Mouse (Mus musculus) c-Kit-positive CD71-positive TER-119-negative erythroid progenitor cells, embryonic 14.5 days (primary cell): ENCODE data around the gene Agbl4.

Experiments used
- DNase-seq: peaks from one replicate; pipeline ENCODE4 v3.0.0-alpha.2; 2013; ENCODE audit warnings: low read depth

Agbl4 gene

DNA sequence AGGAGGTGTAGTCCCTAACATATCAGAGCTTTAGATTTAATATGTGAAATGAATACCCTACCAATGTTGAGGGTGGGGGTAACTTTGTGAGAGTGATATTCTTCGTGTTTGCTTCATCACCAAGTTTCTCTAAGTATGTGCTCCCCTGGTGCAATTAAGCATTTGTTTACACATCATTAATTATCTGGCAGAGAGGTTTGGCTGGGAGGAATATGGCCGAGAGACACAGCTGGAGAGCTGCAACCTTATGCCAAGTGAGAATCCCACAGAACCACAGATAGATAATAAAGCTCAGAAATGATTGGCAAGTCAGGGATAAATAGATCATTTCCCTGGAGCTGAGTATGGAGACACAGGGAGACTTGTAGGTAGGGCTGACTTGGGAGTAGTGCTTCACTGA, 1003.2 kb downstream of the Agbl4 start:
- DNase-seq, result no peak

DNA sequence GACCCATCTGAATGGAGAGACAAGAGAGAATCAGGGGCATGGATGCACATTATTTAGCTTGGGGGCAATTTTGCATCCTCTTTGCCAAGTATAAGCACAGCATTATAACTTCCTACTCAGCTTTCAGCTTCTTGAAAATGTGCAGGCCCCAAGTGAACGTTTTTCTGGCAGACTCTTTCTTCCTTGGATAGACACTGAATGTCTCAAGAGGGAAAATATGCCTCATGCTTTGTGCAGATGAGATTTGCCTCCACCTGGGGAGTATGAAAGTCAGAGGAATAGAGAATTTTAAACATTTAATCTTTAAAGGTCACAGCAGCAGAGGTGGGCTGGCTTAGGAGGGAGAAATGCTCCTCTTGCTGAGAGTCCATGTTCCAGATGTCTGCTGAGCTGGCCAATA, 1005.8 kb downstream of the Agbl4 start:
- DNase-seq, result no peak

DNA sequence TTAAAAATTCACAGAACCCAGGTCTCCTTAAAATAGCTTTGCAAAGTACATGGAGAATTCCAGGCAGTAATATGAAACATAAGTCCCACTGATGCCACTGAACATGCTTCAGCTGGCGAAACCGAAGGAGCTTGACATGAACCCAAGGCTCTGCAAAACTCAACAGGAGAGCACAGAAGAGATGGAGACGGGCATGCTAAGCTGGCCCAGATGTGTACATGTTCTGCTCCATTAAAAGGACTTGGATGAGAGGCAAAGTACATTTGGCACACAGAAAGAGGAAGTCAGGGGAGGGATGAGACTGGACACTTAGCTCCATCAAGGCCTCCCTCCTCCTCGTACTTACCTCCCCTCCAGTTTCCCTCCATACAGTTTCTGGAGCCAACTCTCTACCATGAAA, 1013.3 kb downstream of the Agbl4 start:
- no peak for DNase-seq

DNA sequence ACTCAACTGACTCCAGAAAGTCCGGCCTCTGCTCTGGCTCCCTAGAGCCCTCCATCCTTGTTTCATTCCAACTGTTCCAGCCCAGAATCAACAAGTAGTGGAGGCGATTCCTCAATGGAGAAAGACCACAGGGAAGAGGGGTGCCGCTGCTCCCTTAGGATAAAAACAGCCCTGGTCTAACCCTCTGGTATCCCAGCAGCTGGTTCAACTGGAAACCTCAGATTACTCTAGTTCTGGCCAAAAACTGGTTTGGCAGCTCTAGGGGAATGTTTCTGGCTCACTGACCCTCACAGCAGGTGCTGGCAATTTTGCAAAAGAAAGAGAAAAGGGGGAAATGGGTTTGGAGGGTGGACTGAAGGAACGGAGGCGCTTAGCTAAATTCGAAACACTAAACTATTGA, 1016.9 kb downstream of the Agbl4 start:
- no peak for DNase-seq

GRCm38 (mm10) chr4:111414818-111415488, 1017.5 kb downstream of the Agbl4 start, which contains the start of gene Bend5:
Gene Bend5 (plus strand): TSS chr4:111415006.
- no peak for DNase-seq

GRCm38 (mm10) chr4:111416126-111416525, 1018.7 kb downstream of the Agbl4 start:
- DNase-seq, result no peak

- DNase-seq, result no peak
These were observed 1019.1 kb downstream of the Agbl4 start for GRCm38 (mm10) chr4:111416551-111416950.

GRCm38 (mm10) chr4:111417716-111418115, 1020.3 kb downstream of the Agbl4 start:
- DNase-seq, result no peak

GRCm38 (mm10) chr4:111419476-111419875, 1022.0 kb downstream of the Agbl4 start:
- DNase-seq, result no peak

GRCm38 (mm10) chr4:111420031-111420430, 1022.6 kb downstream of the Agbl4 start:
- no peak for DNase-seq

- DNase-seq, result no peak
These were observed 1023.5 kb downstream of the Agbl4 start for GRCm38 (mm10) chr4:111420955-111421354.

DNA sequence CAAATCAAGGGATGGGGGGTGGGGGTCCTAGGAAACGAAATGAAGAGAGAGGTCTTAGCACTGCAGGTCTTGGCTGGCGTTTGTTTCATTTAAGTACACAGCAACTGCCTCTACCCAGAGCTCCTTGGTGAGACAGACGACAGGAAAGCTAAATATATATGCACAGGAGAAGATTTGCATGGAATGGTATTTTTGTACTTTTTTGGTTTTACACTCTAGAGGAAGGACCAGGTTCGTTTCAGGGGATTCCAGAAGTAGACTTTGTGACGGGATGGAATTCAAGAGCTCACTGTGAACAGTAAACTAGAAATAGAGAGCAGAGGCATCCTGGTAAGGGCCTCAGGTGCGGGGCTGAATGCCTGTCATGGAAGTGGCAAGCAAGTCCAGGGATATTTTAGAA, 1024.3 kb downstream of the Agbl4 start:
- DNase-seq, result no peak

DNA sequence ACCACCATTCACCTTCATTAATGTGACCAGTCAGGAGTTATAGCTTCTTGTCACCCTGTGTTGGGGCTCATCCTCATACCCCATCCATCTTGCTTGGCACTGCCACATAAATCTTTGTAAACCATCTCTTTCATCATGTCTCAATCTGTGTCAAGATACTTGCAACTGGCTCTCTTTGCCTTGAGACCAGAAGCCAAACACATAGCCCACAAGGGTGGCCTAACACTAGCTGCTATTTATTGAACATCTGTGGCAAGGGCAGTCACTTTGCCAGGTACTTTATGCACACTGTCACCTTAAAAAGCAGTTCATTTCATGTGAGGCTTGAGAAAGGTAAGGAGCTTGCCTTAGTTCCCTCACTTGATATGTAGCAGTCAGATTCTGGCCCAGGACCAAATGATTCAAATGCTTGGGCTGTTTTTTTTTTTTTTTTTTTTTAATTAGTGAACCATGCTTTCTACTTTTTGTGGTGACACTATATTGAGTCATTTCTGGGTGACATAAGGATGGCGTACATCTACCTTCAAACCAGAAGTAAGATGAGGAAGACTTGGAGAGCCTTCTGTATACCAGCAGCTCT, 1027.0 kb downstream of the Agbl4 start:
- DNase-seq, result no peak

DNA sequence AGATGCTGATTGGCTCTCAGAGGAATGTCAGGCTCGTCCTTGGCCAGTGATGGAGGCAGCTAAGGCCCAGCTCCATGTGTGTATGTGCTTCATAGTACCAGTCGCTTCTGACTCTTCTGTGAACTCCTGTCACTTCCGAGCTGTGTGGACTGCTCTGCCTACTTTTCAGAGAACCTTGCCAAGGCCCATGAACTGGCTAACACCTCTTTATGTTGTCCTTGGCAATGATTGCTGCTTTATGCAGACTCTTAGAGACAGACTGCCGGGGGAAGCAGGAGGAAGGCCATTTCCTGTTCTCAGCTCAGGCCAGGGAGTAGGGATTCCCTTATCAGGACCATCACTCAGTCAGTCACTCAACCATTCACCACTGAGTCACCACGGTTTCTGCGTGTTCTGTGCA, 1027.7 kb downstream of the Agbl4 start:
- DNase-seq, result no peak

DNA sequence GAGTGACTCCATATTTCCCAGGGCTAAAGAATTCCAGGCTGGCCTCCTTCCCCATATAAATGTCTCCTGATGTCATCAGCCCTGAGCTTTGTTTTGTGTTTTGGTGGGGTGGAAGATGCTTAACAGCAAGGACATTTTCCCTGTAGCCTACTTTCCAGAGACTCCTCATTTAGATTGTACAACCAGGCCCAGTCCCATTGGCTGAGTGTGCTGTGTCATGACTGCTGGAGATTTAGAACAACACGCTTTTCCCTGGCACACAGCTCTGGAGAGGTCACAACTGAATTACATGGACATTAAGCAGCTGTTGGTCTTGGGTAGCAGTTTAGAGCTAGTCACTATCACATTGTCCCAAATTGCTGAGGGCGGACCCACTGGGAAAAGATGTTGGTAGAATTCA, 1033.7 kb downstream of the Agbl4 start:
- no peak for DNase-seq

- DNase-seq, result no peak
These were observed 1034.6 kb downstream of the Agbl4 start for GRCm38 (mm10) chr4:111432013-111432412.

DNA sequence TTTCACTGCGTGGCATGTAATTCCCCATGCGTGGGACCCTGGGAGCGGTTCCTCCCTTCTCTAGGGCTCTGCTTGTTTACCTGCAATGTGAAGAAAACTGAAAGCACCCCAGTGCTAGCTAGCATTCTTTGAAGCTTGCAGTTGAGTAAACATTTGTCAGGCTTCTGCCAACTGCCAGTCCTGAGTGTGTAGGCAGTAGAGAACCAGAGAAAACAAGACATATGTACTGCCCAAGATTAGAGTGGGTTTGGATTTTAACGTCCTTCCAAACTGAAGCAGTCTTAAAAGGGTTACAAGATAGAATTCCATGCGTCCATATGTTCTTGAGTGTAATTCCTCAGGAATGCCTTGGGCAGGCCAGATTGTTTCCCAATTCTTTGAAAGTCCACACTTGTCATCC, 1035.0 kb downstream of the Agbl4 start:
- DNase-seq, result no peak

- DNase-seq, result no peak
These were observed 1044.2 kb downstream of the Agbl4 start for GRCm38 (mm10) chr4:111441709-111442108.

- no peak for DNase-seq
These were observed 1045.2 kb downstream of the Agbl4 start for GRCm38 (mm10) chr4:111442435-111443238.

- no peak for DNase-seq
These were observed 1046.6 kb downstream of the Agbl4 start for GRCm38 (mm10) chr4:111443906-111444615.

GRCm38 (mm10) chr4:111444616-111445160, 1047.2 kb downstream of the Agbl4 start:
- DNase-seq, result no peak

DNA sequence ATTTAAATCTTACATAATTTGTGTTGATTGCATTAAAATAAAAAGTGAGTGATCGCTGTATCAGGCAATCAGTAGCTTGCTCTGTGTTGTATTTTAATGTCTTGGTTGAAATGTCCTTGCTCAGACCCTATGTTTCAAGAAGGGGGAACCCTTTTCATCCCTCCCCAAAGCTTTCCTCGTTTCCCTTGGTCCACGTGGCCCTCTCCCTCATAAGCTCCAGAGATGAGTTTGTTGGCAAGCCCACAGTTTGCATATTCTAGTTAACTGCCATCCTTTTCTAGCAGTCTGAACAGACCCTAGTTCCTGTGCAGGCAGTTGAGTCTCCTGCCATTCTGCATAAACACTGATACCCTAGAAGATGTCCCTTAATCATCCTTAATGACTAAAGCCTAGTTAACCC, 1050.5 kb downstream of the Agbl4 start:
- no peak for DNase-seq
